Mouse (Mus musculus) intestine, embryonic 14.5 days (tissue): ENCODE measurements around the gene Fam193a. TPM values are rescaled to one million over a fixed set of nuclear protein-coding genes. Genes with fewer than 3 reads are reported as not detected.

Experiments used
- ATAC-seq: fragments of 200-750 bp; cut with Nextera tagmentation; replicated peaks from 2 replicates; pipeline ENCODE4 v1.8.0; 2017; ENCODE audit warnings: low read depth, moderate number of reproducible peaks, moderate TSS enrichment, moderate library complexity; ENCODE audit not compliant: low FRiP score, low TSS enrichment
- DNase-seq: peaks from one replicate; pipeline ENCODE4 v3.0.0-alpha.2; 2018; ENCODE audit warnings: low spot score
- H3K27ac ChIP-seq: fragments of 300-500 bp; sonication (generic); 2 replicates; pipeline ENCODE4 v1.5.1; 2014; ENCODE audit warnings: low read depth, mild to moderate bottlenecking, control low read depth
- H3K27me3 ChIP-seq: fragments of 300-500 bp; sonication (generic); replicated peaks from 2 replicates; pipeline ENCODE4 v1.6.1; 2014; ENCODE audit warnings: low read length, control low read depth; ENCODE audit not compliant: control insufficient read depth, insufficient read depth
- H3K36me3 ChIP-seq: fragments of 300-500 bp; sonication (generic); 2 replicates; pipeline ENCODE4 v1.6.1; 2014; ENCODE audit warnings: low read length, control low read depth; ENCODE audit not compliant: control insufficient read depth, insufficient read depth
- H3K4me1 ChIP-seq: fragments of 300-500 bp; sonication (generic); replicated peaks from 2 replicates; pipeline ENCODE4 v1.6.1; 2014; ENCODE audit warnings: low read length, control low read depth, mixed read lengths; ENCODE audit not compliant: control insufficient read depth, insufficient read depth
- H3K4me2 ChIP-seq: fragments of 300-500 bp; sonication (generic); 2 replicates; pipeline ENCODE4 v1.6.1; 2014; ENCODE audit warnings: low read length
- H3K4me3 ChIP-seq: fragments of 300-500 bp; sonication (generic); 2 replicates; pipeline ENCODE4 v1.5.1; 2014; ENCODE audit warnings: low read depth, low read length, control low read depth, mixed read lengths
- H3K9ac ChIP-seq: fragments of 300-500 bp; sonication (generic); 2 replicates; pipeline ENCODE4 v1.6.1; 2014; ENCODE audit warnings: mild to moderate bottlenecking, low read length
- H3K9me3 ChIP-seq: fragments of 300-500 bp; sonication (generic); 2 replicates; pipeline ENCODE4 v1.6.1; 2016; ENCODE audit warnings: low read length, control low read depth; ENCODE audit not compliant: control insufficient read depth
- WGBS: fragments of 180-500 bp; shearing (Covaris S2); extraction: QIAGEN DNeasy Blood & Tissue Kit; methylation state at CpG from one replicate; pipeline ENCODE4 v1.1.7; 2014; 5-methylcytosine and 5-hydroxymethylcytosine counted together
- polyA plus RNA-seq: library from polyadenylated mRNA; unstranded; fragments of >200 nt; fragmentation: Nextera tagmentation; extraction: Ambion mirVana; gene quantifications from 2 replicates; pipeline ENCODE4 v1.2.1, GENCODE M21; 2014

The Fam193a gene
- polyA plus RNA-seq, 1 experiment from 2014 or later: 13.0 TPM

DNA sequence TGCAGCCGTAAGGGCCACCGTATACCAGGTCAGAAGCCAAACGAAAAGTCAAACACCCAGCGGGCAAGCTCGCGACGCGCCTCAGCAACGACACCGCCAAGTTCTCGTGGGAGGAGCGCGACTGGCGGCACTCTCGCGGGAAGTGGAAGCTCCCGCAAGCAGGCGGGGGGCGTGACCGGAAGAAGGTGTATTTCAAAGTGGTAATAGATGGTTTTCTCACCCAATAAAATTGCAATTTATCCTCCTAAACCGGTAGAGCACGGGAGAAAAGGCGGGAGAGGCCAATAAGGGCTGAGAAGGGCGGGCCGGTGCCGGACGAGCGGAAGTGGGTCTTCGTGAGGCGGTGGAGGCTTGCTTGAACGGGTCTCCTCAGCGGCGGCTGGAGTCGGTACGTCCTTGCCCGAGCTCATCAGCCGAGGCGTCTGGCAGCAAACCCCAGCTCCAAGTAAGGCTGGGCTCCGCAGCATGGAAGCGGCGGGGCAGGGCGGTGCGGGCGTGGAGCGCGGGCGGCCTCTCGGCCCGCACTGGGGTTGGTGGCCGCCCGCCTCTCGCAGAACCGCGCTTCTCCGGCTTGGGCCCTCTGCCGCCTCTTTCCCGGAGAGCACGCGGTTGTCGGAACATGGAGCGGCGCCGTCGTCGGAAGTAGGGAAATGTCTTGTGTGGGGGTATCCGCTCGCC is 33.5 kb upstream of the Fam193a start, which contains the start of gene Rnf4:
Gene Rnf4 (plus strand): TSS at position 193 of the 678 bp plus-strand sequence.
- H3K9ac ChIP-seq: peak within 1 kb of the TSS; percentile 98
- peak within 1 kb of the TSS; percentile 73 for H3K4me3 ChIP-seq
- peak within 1 kb of the TSS; percentile 98 for H3K27ac ChIP-seq
- peak; percentile 97 for DNase-seq
- H3K9me3 ChIP-seq: no peaks in the 10 kb centered on the region
- WGBS: under 1% methylated on average over 67 of the region's 67 CpGs
- ATAC-seq: peak; percentile 95
- peak within 1 kb of the TSS; percentile 95 for H3K4me2 ChIP-seq
- H3K27me3 ChIP-seq: no peaks in the 10 kb centered on the region
- H3K36me3 ChIP-seq: peaks cover 11% of the 10 kb centered on the region; the same call in 1 of the 2 replicates
- H3K4me1 ChIP-seq: peaks cover 14% of the 10 kb centered on the region

DNA sequence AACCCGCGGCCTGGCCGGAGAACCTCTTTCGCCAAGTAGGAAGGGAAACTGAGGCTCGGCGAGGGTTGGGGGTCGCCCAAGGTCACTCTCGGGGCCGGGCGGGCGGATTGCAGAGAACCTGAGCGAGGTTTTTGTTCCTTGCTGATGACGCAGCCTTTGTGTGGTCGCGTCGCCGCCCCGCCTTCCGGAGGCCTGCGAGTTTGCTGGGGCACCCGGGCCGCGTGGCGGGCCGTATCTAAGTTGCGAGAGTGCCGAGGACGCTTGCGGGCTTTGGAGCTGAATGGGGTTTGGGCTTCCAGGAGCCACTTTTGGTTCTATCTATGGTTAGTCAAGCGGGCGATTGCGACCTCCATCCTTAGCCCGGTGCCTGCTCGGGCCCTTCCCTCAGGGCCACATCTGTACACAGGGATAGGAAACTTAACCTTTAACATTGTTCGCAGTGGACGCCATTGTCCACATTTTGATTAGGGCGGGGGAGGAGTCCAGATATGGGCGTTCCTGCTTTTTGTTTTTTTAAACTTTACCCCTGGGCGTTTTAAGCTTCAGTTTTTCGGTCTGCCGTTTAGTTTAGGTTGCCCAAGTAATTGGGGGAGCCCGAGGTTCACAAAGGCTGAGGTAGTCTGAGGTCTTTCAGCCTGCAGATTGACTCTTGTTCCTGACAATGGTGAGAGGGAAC is 32.8 kb upstream of the Fam193a start:
- H3K27ac ChIP-seq: peak overlapping the region; percentile 98
- DNase-seq (peak; percentile 86), ATAC-seq (peak; percentile 51)
- H3K27me3 ChIP-seq: no peaks in the 10 kb centered on the region
- H3K36me3 ChIP-seq: peaks cover 11% of the 10 kb centered on the region; the same call in 1 of the 2 replicates
- H3K4me2 ChIP-seq: peak overlapping the region; percentile 64
- peaks cover 14% of the 10 kb centered on the region for H3K4me1 ChIP-seq
- no peaks in the 10 kb centered on the region for H3K9me3 ChIP-seq
- H3K4me3 ChIP-seq: peak overlapping the region; percentile 73
- peak overlapping the region; percentile 96 for H3K9ac ChIP-seq
- under 1% methylated on average over 42 of the region's 42 CpGs for WGBS

DNA sequence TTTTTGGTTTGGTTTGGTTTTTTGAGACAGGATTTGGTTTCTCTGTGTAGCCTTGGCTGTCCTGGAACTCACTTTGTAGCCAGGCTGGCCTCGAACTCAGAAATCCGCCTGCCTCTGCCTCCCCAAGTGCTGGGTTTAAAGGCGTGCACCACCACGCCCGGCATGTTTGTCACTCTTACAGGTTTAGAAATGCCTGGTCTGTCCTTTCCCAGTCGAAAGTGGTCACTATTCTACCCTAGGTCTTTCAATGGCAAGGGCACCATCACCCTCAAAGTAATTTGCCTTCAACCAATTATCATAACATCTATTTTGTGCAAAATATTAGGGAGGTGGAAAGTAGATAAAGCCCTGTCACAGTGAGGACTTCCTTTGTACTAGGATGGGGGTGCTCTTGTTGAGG is 29.5 kb upstream of the Fam193a start:
- H3K27me3 ChIP-seq: no peaks in the 10 kb centered on the region
- H3K4me2 ChIP-seq: no peak overlapping the region
- peaks cover 12% of the 10 kb centered on the region for H3K4me1 ChIP-seq
- peaks cover 39% of the 10 kb centered on the region for H3K36me3 ChIP-seq
- no peaks in the 10 kb centered on the region for H3K9me3 ChIP-seq
- no peak overlapping the region for H3K9ac ChIP-seq
- DNase-seq: no peak
- WGBS: 94% methylated on average over 6 of the region's 6 CpGs
- H3K4me3 ChIP-seq: no peak overlapping the region
- no peak for ATAC-seq
- H3K27ac ChIP-seq: no peak overlapping the region

DNA sequence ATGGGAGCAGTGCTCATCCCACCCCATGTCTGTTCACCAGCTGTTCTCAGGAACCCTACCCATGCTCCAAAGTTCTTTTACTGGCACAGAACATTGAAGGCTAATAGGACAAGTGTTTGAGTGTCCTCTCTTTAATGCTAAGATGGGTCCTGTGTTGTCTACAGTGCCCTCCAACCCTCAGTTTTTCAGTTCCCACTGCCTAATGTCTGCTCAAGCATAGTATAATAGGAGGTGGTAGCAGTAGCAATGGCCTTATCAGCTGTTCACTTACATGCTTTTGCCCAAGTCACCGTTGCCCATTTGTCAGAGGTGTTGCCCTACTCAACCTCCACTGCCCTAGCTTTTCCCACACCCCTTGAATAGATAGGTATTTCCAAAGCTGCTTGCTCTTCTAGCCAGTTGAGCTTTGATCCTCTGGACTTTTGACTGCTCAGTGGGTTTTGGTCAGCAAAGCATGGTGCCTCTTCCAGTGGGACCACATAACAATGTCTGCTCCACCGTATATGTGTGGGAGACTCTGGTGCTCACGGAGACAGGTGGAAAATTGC is 17.6 kb upstream of the Fam193a start:
- no peak overlapping the region for H3K4me3 ChIP-seq
- WGBS: 95% methylated on average over 3 of the region's 3 CpGs
- no peaks in the 10 kb centered on the region for H3K9me3 ChIP-seq
- H3K27me3 ChIP-seq: no peaks in the 10 kb centered on the region
- DNase-seq (no peak), ATAC-seq (no peak)
- H3K36me3 ChIP-seq: peaks cover 91% of the 10 kb centered on the region
- H3K27ac ChIP-seq: no peak overlapping the region
- no peak overlapping the region for H3K4me2 ChIP-seq
- H3K9ac ChIP-seq: no peak overlapping the region
- H3K4me1 ChIP-seq: no peaks in the 10 kb centered on the region

DNA sequence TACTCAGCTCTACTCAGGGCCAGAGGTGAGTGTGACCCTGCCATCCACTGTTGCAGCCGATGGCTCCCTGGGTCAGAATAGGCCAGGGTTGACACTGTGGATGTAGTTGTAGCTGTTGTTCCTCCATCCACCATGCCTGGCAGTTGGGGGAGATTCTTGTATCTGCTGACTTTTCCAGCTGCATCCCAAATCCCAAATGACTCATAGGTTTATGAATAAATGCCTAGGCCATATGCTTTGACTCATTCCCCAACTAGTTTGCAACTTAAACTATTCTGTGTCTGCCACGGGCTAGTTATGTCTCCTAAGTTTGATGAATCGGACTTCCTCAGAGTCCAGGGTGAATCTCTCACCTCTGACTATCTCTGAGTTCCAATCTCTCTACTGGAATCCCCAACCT is 9.5 kb upstream of the Fam193a start:
- no peak overlapping the region for H3K27ac ChIP-seq
- no peaks in the 10 kb centered on the region for H3K9me3 ChIP-seq
- no peak overlapping the region for H3K4me2 ChIP-seq
- H3K9ac ChIP-seq: no peak overlapping the region
- ATAC-seq (no peak), DNase-seq (no peak)
- H3K27me3 ChIP-seq: no peaks in the 10 kb centered on the region
- WGBS: 93% methylated on average over 3 of the region's 3 CpGs
- H3K4me1 ChIP-seq: no peaks in the 10 kb centered on the region
- peaks cover 62% of the 10 kb centered on the region for H3K36me3 ChIP-seq
- no peak overlapping the region for H3K4me3 ChIP-seq

DNA sequence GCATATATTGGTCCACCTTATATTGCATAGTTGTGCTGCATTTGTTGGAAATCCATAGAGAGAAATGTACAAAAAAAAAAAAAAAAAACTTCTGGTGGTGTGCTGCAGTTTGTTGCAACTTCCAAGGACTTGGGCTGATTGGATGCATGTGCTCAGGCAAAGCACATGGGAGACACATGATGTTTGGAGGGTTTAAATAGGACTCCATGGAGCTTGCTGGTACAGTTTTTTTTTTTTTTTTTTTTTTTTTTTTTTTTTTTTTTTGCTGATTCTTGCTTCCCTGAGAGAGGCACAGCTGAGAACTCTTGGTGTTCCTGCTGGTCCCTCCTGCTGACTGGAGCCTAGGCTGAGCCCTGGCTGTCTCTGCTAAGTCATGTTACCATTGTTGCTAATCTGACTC is 6.6 kb upstream of the Fam193a start:
- H3K36me3 ChIP-seq: peaks cover 38% of the 10 kb centered on the region
- ATAC-seq: no peak
- no peaks in the 10 kb centered on the region for H3K9me3 ChIP-seq
- H3K27ac ChIP-seq: no peak overlapping the region
- DNase-seq: no peak
- no peak overlapping the region for H3K4me2 ChIP-seq
- no peak overlapping the region for H3K9ac ChIP-seq
- no peaks in the 10 kb centered on the region for H3K4me1 ChIP-seq
- no peaks in the 10 kb centered on the region for H3K27me3 ChIP-seq
- no peak overlapping the region for H3K4me3 ChIP-seq

DNA sequence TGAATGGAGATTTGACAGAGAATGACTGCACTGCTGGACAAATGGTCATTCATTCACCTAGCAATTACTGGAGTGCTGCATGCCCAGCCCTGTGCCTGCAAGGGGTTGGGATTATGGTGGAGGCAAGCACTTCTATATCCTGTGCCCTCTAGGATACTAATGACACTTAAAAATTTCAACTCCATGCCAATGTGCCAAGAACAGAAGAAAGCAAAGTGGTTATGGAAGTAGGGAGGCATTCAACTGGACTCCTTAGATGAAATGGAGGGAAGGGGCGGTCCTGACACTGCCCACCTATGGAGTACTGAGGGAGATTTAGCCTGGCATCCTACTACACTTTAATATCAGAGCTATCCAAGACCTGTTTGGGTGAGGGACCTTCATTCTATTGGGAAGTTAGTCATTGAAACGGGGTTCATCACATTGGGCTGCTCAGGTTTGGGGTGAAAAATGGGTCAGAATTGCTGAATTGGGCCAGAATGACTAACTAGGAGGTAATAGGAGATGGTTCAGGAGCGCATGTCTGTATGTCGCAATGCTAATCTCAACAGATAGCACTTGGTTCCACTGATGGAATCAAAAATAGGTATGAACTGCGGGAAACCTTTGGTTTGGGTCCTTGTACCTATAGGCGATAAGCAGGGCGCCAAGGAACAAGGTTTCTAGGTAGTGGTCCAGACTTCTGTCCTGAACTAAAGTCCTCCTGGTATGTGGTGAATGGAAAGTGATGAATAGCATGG is 1.0 kb upstream of the Fam193a start:
- Histone ChIP-seq H3K4me1 (peaks cover 16% of the 10 kb centered on the region), H3K27ac (peak overlapping the region; percentile 67), H3K4me2 (peak overlapping the region; percentile 67), H3K9ac (peak overlapping the region; percentile 55), H3K36me3 (no peaks in the 10 kb centered on the region), H3K27me3 (no peaks in the 10 kb centered on the region), H3K4me3 (peak overlapping the region; percentile 92), H3K9me3 (no peaks in the 10 kb centered on the region)
- no peak for DNase-seq
- 69% methylated on average over 7 of the region's 7 CpGs for WGBS
- ATAC-seq: no peak

DNA sequence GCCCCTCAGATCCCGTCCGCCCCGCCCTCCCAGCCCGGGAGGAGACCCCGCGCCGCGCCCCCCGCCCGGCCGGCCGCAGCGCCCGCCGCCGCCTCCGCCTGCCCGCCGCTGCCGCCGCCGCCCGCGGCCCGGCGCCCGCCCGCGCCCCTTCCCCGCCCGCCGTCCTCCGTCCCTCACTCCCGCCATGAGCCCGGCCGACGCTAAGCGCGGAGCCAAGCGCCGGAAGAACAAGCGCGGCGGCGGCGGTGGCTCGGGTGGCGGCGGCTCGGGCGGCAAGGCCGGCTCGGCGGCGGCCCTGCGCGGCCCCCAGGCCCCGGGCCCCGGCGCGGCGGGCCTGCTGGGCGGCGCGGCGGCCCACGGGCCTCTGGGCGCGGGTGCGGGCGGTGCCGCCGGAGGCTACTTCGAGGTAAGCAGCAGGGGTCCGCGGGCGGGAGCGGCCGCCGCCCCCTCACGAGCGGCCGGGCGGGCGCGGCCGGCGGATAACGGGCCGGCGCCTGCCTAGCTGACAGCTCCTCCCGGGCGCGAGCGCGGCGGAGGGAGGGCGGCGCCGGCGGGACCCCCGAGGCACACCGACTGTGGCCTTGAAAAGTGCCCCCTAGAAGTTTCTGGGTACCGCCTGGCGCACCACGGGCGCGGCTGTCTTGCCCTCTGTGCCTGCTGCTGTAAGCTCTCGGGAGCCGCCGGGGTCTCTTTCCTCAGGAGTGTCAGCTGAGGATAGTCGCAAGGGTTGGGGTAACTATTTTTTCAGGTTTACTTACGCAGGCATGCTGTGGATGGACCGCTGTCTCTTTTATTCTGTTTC is 490 bp downstream of the Fam193a start:
- under 1% methylated on average over 46 of the region's 114 CpGs for WGBS
- peak overlapping the region; percentile 87 for H3K9ac ChIP-seq
- H3K9me3 ChIP-seq: no peaks in the 10 kb centered on the region
- H3K27ac ChIP-seq: peak overlapping the region; percentile 75
- H3K4me2 ChIP-seq: peak overlapping the region; percentile 75
- H3K4me3 ChIP-seq: peak overlapping the region; percentile 92
- no peaks in the 10 kb centered on the region for H3K27me3 ChIP-seq
- H3K4me1 ChIP-seq: peaks cover 16% of the 10 kb centered on the region
- no peaks in the 10 kb centered on the region for H3K36me3 ChIP-seq
- DNase-seq (peak; percentile 64), ATAC-seq (0 out of 2 replicates have a peak, but pooled peaks have one; percentile 6)
